Mouse (Mus musculus) lung, adult 2 months (tissue): ENCODE measurements around the gene Cmtm1. TPM values are rescaled to one million over a fixed set of nuclear protein-coding genes. Genes with fewer than 3 reads are reported as not detected.

Experiments used
- DNase-seq: peaks from one replicate; pipeline ENCODE4 v3.0.0; 2022
- H3K4me1 ChIP-seq: fragments of 200-500 bp; 2 replicates; pipeline ENCODE4 v1.6.1; 2011; ENCODE audit warnings: low read length; ENCODE audit not compliant: control insufficient read depth, insufficient read depth
- H3K4me3 ChIP-seq: fragments of 200-500 bp; replicated peaks from 2 replicates; pipeline ENCODE3; 2011; ENCODE audit warnings: low read depth, mild to moderate bottlenecking, control low read depth, low read length; ENCODE audit errors: extremely low read depth
- CTCF ChIP-seq: fragments of 200-500 bp; IDR thresholded peaks from 2 replicates; pipeline ENCODE4 v1.5.1; 2011; ENCODE audit warnings: mild to moderate bottlenecking, low read length, control low read depth; ENCODE audit not compliant: insufficient read depth
- POLR2A ChIP-seq: fragments of 200-500 bp; IDR thresholded peaks from 2 replicates; pipeline ENCODE4 v1.6.1; 2011; ENCODE audit warnings: low read depth, mild to moderate bottlenecking, control low read depth, low read length, borderline replicate concordance; ENCODE audit errors: extremely low read depth
- WGBS: fragments of 180-500 bp; shearing (Covaris S2); methylation state at CpG from one replicate; pipeline ENCODE4 v1.1.7; 2018; 5-methylcytosine and 5-hydroxymethylcytosine counted together
- polyA plus RNA-seq: library from polyadenylated mRNA; depleted of rRNA; stranded (reverse); fragments of >200 nt; gene quantifications from 2 replicates; pipeline ENCODE4 v1.2.3, GENCODE M21; 2012

Gene Cmtm1
- polyA plus RNA-seq, 1 experiment, result not detected

DNA sequence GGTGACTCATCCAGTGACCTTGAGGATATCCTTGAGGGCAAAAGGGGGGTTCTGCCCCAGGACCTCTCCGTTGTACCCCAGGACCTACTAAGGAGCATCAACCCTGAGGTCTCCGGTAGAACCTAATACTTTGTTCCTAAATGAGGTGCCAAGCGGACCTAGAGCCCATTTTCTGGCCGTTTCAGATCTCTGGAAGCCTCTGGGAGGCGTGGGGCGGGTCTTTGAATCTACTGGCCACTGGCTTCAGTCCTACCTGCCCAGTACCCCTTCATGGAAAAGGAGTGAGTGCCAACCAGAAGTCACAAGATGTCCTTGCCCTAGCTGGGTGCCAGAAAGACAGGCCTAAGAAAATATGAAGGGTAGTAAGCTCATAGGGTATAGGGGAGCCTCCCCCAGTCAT is 31.7 kb upstream of the Cmtm1 start:
- peak overlapping the region; percentile 64 for H3K4me3 ChIP-seq
- TF ChIP-seq POLR2A (no peak), CTCF (no peak)
- no peaks in the 10 kb centered on the region; the same call in none of the 2 replicates for H3K4me1 ChIP-seq
- WGBS, result 45% methylated on average over 6 of the region's 6 CpGs
- DNase-seq, result no peak

DNA sequence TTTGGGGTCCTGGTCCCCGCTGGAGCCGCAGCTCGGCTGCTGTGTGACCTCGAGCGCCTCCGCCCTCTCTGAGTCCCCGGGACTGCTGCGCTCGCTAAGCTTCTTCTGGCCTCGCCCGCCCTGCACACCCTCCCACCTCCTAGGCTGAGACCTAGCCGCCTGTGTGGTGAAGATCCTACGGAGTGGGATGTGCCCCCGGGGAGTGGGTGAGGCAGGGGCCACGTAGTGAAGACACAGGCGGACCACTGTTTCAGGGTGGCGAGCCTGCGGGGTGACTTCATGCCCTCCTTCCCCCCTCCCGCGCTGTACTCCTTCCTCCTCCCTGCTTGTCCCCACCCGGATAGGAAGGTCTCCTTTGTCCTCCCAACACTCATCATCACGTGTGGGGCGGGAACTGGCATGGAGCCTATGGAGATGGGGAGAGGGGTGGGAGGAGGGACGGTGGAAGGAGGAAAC is 31.2 kb upstream of the Cmtm1 start:
- WGBS, result 2% methylated on average over 24 of the region's 24 CpGs

DNA sequence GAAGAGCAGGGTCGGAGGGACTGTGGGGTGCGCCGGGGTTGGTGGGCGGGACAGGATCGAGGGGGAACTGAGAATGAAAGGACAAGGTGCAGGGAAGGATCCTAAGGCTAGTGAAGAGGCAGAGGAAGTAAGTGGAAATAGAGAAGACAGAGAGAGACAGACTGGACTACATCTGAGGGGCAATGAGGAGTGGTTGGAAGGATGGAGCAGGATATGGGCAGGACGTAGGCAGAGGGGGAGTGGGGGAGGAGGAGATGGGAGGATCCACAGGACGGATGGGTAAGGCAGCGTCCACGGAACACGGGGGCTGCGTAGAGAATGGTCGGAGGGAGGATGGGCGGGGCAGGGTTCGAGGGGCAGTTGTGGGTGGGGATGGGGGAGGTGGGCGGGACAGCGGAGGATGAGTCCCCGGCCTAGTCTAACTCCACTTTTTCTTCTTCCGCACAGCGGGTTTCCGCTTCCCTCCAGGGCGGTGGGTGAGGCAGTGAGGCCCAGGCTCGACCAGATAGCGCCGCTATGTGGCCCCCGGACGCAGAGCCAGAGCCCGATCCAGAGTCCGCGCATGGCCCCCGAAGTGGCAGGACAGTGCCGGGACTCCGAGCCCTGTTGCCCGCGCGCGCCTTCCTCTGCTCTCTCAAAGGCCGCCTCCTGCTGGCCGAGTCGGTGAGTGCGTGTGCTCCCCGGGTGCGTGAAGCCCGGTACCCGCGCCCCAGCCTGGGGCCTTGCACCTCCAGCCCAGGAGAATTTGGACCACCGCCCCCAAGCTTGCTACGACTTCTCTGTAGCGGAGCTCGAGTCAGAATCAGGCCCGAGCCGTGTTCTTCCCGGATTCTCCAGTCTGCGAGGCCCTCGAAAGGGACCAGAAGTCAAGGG is 30.5 kb upstream of the Cmtm1 start:
- TF ChIP-seq CTCF (no peak), POLR2A (peak; percentile 70; the same call in 1 of the 2 replicates)
- peak overlapping the region; percentile 64 for H3K4me3 ChIP-seq
- DNase-seq, result peak; percentile 65
- under 1% methylated on average over 52 of the region's 54 CpGs for WGBS
- H3K4me1 ChIP-seq, result no peaks in the 10 kb centered on the region; the same call in none of the 2 replicates

More for the DNA sequence above, 31.2 kb upstream of the Cmtm1 start:
- TF ChIP-seq POLR2A, result peak; percentile 85; the same call in 1 of the 2 replicates
- no peak for TF ChIP-seq CTCF
- Histone ChIP-seq H3K4me3 (peak overlapping the region; percentile 64), H3K4me1 (no peaks in the 10 kb centered on the region; the same call in none of the 2 replicates)
- peak; percentile 63 for DNase-seq

DNA sequence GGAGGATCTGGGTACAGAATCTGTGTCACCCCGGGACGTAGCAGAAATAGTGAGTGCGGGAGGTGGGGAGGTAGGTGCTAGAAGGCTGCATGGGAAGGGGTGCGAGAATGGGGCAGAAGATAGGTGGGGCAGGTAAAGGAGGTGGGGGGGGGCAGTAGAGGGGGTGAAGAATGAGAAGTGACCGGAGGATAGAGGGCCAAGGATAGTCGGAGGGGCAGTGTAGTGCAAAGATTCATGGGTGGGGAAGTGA is 30.0 kb upstream of the Cmtm1 start:
- TF ChIP-seq POLR2A (no peak), CTCF (no peak)
- peak; percentile 17 for DNase-seq
- peak overlapping the region; percentile 64 for H3K4me3 ChIP-seq
- WGBS, result 1% methylated on average over 6 of the region's 6 CpGs
- H3K4me1 ChIP-seq, result no peaks in the 10 kb centered on the region; the same call in none of the 2 replicates

DNA sequence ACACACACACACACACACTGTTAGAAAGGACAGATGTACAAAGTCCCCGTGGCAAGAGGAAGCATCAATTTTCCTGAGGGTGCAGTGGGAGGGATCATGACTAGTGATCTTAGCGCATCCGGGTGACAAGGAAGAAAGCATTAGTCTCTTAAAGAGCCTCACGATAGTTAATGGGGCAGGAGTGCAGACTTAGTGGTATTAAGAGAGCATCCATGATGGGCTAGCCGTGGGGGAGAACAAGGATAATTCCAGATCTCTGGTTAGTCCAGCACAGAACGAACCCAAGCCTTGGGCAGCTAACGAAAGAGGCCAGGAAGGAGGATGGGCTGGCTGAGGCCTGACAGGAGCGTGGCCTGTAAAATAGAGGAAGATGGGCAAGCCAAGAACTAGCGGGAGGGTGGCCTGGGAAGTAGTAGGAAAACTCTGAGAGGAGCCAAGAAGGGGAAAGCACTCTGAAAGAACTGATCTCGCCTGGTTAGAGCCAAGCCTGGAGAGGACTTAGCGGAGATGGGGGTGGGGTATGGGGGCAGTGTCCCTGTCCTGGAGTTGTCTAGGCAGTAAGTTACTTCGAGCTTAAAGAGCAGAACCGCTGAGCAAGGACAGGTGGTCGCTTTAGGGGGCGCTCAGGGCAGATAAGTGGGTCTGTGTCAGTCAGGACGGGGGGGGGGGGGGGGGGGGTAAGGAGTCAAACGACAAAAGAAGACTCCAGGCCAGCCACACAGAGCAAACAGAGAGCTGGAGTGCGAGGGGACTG is 29.5 kb upstream of the Cmtm1 start, which contains the start of gene Cmtm3:
Cmtm3 (plus strand) TSS at position 182 of the 754 bp plus-strand sequence.
- peak within 1 kb of the TSS; percentile 64 for H3K4me3 ChIP-seq
- TF ChIP-seq POLR2A, result no peak
- no peaks in the 10 kb centered on the region; the same call in none of the 2 replicates for H3K4me1 ChIP-seq
- DNase-seq, result peak; percentile 17
- 14% methylated on average over 17 of the region's 18 CpGs for WGBS

DNA sequence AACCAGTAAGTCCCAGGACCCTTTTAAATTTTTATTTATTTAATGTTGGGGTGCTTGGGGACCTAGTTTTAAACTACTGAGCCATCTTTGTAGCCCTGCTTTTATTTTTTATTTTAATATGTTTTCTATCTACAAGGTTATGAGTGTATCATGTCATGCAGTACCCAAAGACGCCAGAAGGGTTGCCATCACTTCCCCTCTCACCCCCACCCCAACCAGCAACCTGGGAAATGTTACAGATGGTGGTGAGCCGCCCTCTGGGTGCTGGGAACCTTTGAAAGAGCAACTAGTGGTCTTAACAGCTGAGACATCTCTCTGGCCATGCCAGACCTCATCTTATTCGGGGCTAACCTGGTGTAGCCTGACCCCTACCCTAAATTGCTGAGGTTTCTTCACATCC is 27.9 kb upstream of the Cmtm1 start:
- 60% methylated on average over 3 of the region's 3 CpGs for WGBS
- TF ChIP-seq POLR2A (no peak), CTCF (no peak)
- no peak for DNase-seq
- Histone ChIP-seq H3K4me3 (no peak overlapping the region), H3K4me1 (peaks cover 2% of the 10 kb centered on the region)

DNA sequence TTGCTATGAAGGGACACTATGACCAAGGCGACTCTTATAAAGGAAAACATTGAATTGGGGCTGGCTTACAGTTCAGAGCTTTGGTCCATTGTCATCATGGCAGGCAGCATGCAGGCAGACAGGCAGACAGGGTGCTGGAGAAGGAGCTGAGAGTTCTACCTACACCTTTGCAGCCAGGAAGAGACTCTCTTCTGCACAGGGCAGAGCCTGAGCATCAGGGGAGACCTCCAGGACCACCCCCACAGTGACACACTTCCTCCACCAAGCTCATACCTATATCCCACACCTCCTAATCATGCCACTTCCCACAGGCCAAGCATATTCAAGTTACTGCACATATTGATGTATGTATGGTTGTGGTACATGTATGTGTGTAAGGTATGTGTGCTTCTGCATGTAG is 26.9 kb upstream of the Cmtm1 start:
- TF ChIP-seq POLR2A, result no peak
- DNase-seq, result no peak
- Histone ChIP-seq H3K4me1 (peaks cover 2% of the 10 kb centered on the region), H3K4me3 (no peak overlapping the region)
- WGBS, result 85% methylated on average over 1 of the region's 1 CpGs

DNA sequence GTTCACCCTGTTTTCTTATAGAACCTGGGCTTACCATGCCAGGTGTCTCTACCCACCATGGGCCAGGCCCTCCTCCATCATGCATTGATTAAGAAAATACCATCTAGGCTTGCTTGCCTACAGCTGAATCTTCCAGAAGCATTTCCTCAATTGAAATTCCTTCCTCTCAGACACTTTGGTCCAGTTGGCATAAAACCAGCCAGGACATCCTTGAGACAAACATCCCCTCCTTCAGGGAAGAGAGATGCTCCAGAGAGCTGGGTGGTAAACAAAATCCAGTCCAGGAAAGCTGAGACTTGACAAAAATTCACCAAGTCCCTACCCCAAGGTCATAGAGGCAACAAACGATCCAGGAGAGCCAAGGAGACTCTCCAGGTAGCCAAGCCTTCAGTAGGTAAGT is 24.3 kb upstream of the Cmtm1 start:
- DNase-seq, result peak; percentile 13
- TF ChIP-seq CTCF (no peak), POLR2A (no peak)
- H3K4me1 ChIP-seq, result peaks cover 2% of the 10 kb centered on the region
- no peak overlapping the region for H3K4me3 ChIP-seq
- WGBS, result 41% methylated on average over 1 of the region's 1 CpGs

DNA sequence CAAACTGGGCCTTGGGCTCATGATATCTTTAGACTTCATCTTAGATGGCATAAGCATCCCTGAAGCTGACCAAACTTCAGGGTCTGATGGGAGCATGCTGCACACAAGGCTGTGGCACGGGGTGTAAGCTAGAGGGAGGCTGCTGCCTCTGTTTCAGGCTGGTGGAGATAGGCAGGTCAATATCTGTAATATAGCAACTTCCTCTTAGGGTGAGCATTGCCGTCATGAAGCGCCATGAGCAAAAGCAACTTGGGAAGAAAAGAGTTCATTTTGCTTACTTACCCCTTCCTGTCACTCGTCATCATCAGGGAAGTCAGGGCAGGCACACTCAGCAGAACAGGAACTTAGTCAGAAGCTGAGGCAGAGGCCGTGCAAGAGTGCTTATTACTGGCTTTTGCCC is 23.8 kb upstream of the Cmtm1 start:
- TF ChIP-seq POLR2A, result no peak
- TF ChIP-seq CTCF, result no peak
- Histone ChIP-seq H3K4me1 (peaks cover 2% of the 10 kb centered on the region; the same call in 1 of the 2 replicates), H3K4me3 (no peak overlapping the region)
- no peak for DNase-seq
- WGBS, result 30% methylated on average over 5 of the region's 5 CpGs
